Mouse (Mus musculus): Measurements from ENCODE around the gene Nit2.

- no peak for TF ChIP-seq CHD2 (IDR thresholded peaks at IDR 0.05; ENCODE audit: low read depth, low read length)
- TF ChIP-seq MAFK (IDR thresholded peaks at IDR 0.05; ENCODE audit: insufficient read depth, low read depth, low read length), result no peak
These were observed 36.3 kb downstream of the Nit2 start for GRCm38 (mm10) chr16:57130752-57131400.

All from ES-E14 (cell line).